In genomic region chr10:128458719-128459408, GRCm38 (mm10) we compare ENCODE assay signal across 7 mouse cellular contexts. TPM values are rescaled to one million over a fixed set of nuclear protein-coding genes. Genes with fewer than 3 reads are reported as not detected.
DNase-seq lines count a peak whose midpoint lies in the region; ATAC-seq lines count a peak whose summit lies in the region.

TSS of gene Smarcc2 (plus strand) at chr10:128459248.

- H3K27me3 ChIP-seq in embryonic facial prominence, embryonic 14.5 days (replicated peaks; ENCODE audit: control insufficient read depth, insufficient read depth, low read length), result no peaks in the 10 kb centered on the region
- no peaks in the 10 kb centered on the region for H3K27me3 ChIP-seq in limb, embryonic 13.5 days
- H3K27me3 ChIP-seq in midbrain, embryonic 15.5 days (replicated peaks), result no peaks in the 10 kb centered on the region

- H3K4me1 ChIP-seq in embryonic facial prominence, embryonic 14.5 days (ENCODE audit: control insufficient read depth, insufficient read depth, low read length), result peaks cover 9% of the 10 kb centered on the region
- peaks cover 11% of the 10 kb centered on the region for H3K4me1 ChIP-seq in limb, embryonic 13.5 days
- peaks cover 23% of the 10 kb centered on the region for H3K4me1 ChIP-seq in midbrain, embryonic 15.5 days

- H3K27ac ChIP-seq in embryonic facial prominence, embryonic 14.5 days (replicated peaks; ENCODE audit: low read depth, low read length), result peak within 1 kb of the TSS; percentile 95
- peak within 1 kb of the TSS; percentile 94 for H3K27ac ChIP-seq in limb, embryonic 13.5 days
- peak within 1 kb of the TSS; percentile 96 for H3K27ac ChIP-seq in midbrain, embryonic 15.5 days

- peak; percentile 84 for ATAC-seq in embryonic facial prominence, embryonic 14.5 days (ENCODE audit: low read depth)
- peak; percentile 81 for ATAC-seq in limb, embryonic 13.5 days (ENCODE audit: low FRiP score, low read depth)
- peak; percentile 82 for ATAC-seq in midbrain, embryonic 15.5 days (replicated peaks)

- H3K4me3 ChIP-seq in embryonic facial prominence, embryonic 14.5 days (ENCODE audit: low read depth, low read length), result peak within 1 kb of the TSS; percentile 92
- peak within 1 kb of the TSS; percentile 93 for H3K4me3 ChIP-seq in limb, embryonic 13.5 days
- H3K4me3 ChIP-seq in midbrain, embryonic 15.5 days, result peak within 1 kb of the TSS; percentile 62

- H3K9ac ChIP-seq in embryonic facial prominence, embryonic 14.5 days (ENCODE audit: low read depth, low read length), result peak within 1 kb of the TSS; percentile 95
- peak within 1 kb of the TSS; percentile 97 for H3K9ac ChIP-seq in limb, embryonic 13.5 days
- H3K9ac ChIP-seq in midbrain, embryonic 15.5 days, result peak within 1 kb of the TSS; percentile 87

- no peaks in the 10 kb centered on the region for H3K9me3 ChIP-seq in embryonic facial prominence, embryonic 14.5 days (ENCODE audit: control insufficient read depth, low read length)
- H3K9me3 ChIP-seq in limb, embryonic 13.5 days, result no peaks in the 10 kb centered on the region
- no peaks in the 10 kb centered on the region for H3K9me3 ChIP-seq in midbrain, embryonic 15.5 days

- peaks cover 28% of the 10 kb centered on the region for H3K36me3 ChIP-seq in embryonic facial prominence, embryonic 14.5 days (ENCODE audit: control insufficient read depth, insufficient read depth, low read length)
- H3K36me3 ChIP-seq in limb, embryonic 13.5 days, result peaks cover 29% of the 10 kb centered on the region
- peaks cover 14% of the 10 kb centered on the region for H3K36me3 ChIP-seq in midbrain, embryonic 15.5 days (replicated peaks)

- DNase-seq in adrenal gland, postnatal 4 days (ENCODE audit: low spot score in 2 of 2), result peak; percentile 67 to 73
- DNase-seq in embryonic facial prominence, embryonic 14.5 days (ENCODE audit: low spot score), result peak; percentile 82
- DNase-seq in heart, adult 8-10 months (ENCODE audit: low spot score), result peak; percentile 73
- DNase-seq in kidney, adult 9 months, result peak; percentile 74
- peak; percentile 79 to 83 for DNase-seq in spleen, adult 18-20 months

- peak within 1 kb of the TSS; percentile 80 for H3K4me2 ChIP-seq in embryonic facial prominence, embryonic 14.5 days (ENCODE audit: low read depth, low read length)
- peak within 1 kb of the TSS; percentile 85 for H3K4me2 ChIP-seq in limb, embryonic 13.5 days (replicated peaks)
- peak within 1 kb of the TSS; percentile 78 for H3K4me2 ChIP-seq in midbrain, embryonic 15.5 days

- under 1% methylated on average over 16 of the region's 86 CpGs for WGBS in embryonic facial prominence, embryonic 14.5 days
- under 1% methylated on average over 75 of the region's 86 CpGs for WGBS in limb, embryonic 13.5 days
- WGBS in midbrain, embryonic 15.5 days, result 0% methylated on average over 63 of the region's 86 CpGs

RNA-seq across cellular contexts. Expression of gene Smarcc2, which starts in this region (rescaled TPM):
- 100 to 1,000 TPM; 138 to 157 TPM for total RNA-seq in adrenal gland, postnatal 4 days (2021)
- 84.1 and 91.4 TPM in 2 replicates for polyA plus RNA-seq in embryonic facial prominence, embryonic 14.5 days (2014; fragmentation: Nextera tagmentation; extraction: Ambion mirVana)
- 10 to 100 TPM; 76.2 to 83.2 (median 79.1) TPM for total RNA-seq in heart, adult 8-10 months (2022)
- 96.6 and 110 TPM in 2 replicates for polyA plus RNA-seq in limb, embryonic 13.5 days (2015; fragmentation: Nextera tagmentation; extraction: Ambion mirVana)
- 201 and 209 TPM in 2 replicates for polyA plus RNA-seq in midbrain, embryonic 15.5 days (2015; fragmentation: Nextera tagmentation; extraction: Ambion mirVana)

Comparison
In these comparisons a context has a peak if more than half of its experiments do, and no peak if none do; other contexts are left out.
1. Peak in every context shown above with its lines: DNase-seq, ATAC-seq, H3K4me3 ChIP-seq and H3K27ac ChIP-seq.